Mouse (Mus musculus) embryo, embryonic 9.5 days (tissue): ENCODE measurements around the gene Kpna2.
A peak's percentile ranks its signal among the peaks of the same experiment; 100 is the strongest.
"Not testable (repeated sequence)": the region's sequence is repeated elsewhere in the genome, so short reads cannot be mapped to it uniquely, and the experiment has no call there.

Experiments used
- DNase-seq: peaks from one replicate; pipeline ENCODE4 v3.0.0-alpha.2; 2017; ENCODE audit errors: extremely low spot score

Gene Kpna2

GRCm38 (mm10) chr11:107018606-107019005 is 19.3 kb upstream of the Kpna2 start:
- DNase-seq: no peak

DNA sequence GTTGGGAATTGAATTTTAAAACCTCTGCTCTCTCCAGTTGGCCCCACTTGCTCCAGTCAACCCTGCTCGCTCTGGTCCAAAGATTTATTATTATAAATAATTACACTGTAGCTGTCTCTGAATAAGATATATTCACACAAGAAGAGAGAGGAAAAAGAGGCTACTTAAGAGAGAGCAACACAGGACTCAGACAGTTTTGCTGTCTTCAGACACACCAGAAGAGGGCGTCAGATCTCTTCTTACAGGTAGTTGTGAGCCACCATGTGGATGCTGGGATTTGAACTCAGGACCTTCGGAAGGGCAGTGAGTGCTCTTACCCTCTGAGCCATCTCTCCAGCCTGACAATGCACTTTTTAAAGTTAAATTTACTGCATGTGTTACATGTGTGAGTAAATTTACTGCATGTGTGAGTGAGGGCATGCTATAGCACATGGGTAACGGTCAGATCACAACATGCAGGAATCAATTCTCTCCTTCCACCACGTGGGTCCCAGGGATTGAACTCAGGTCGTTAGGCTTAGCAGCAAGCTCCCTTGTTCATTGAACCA is 18.1 kb upstream of the Kpna2 start:
- no peak for DNase-seq

DNA sequence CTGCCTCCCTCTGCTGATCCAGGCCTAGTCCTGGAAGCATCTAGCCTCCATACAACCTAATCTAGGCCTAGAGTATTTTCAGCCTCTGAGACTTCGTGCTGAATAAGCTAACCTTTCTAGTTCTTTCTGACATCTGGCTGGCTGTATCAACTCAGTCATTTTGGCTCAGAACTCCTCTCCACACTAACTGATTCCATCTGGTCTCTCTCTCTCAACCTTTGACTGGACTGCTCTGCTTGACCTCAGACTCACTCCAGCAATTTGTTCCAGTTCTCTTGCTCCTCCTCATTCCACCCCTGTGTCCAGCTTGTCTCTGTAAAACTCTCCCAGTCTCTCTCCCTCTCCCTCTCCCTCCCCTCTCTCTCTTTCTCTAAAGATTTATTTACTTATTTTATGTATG is 17.6 kb upstream of the Kpna2 start:
- DNase-seq: no peak

DNA sequence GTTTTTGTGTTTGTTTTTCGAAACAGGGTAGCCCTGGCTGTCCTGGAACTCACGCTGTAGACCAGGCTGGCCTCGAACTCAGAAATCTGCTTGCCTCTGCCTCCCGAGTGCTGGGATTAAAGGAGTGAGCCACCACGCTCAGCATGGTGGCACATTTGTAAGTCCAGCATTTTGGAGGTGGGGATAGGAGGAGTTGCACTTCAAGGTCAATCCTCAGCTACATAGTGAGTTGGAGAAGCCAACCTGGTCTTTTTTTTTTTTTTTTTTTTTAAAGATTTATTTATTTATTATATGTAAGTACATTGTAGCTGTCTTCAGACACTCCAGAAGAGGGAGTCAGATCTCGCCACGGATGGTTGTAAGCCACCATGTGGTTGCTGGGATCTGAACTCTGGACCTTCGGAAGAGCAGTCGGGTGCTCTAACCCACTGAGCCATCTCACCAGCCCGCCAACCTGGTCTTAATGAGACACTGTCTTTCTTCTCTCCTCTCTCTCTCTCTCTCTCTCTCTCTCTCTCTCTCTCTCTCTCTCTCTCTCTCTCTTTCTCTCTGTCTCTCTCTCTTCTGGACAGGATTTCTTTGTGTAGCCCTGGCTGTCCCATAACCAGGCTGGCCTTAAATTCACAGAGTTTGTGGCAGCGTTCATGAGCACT is 16.3 kb upstream of the Kpna2 start:
- DNase-seq: not testable (repeated sequence)

DNA sequence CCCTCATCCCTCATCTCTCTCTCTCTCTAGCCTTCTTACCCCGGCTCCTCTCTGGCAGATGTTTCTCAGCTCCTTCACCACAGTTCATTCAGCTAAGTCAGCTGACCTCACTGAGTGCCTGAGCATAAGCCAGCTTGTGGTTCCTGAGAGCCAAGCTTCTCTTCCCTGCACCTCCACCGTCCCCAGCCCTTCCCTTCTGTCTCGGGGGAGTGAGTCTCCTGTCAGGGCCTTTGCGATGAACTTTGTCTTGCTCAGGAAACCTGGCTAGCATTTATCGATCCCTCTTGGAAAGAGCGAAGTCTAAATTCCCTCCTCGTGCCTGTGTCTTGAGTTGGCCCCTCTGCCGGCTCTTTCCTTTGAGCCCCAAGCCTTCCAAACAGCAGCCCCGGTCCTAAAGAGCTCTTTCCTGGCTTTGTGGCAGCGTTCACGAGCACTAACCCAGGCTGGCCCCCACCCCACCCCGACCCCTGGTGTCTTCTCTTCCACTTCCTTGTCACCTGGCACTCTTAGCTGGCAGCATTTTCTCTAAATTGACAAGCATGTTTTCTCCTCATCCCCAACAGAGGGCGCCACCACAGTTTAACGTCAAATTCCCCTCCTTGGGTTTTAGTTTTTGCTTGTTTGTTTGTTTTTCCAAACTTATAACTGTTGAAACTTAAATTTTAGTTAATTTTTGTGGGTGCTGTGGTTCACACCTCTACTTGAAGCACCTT is 15.4 kb upstream of the Kpna2 start:
- DNase-seq: no peak

GRCm38 (mm10) chr11:107014020-107014585 is 14.8 kb upstream of the Kpna2 start:
- no peak for DNase-seq

- DNase-seq: peak; percentile 99
These were observed 13.1 kb upstream of the Kpna2 start for GRCm38 (mm10) chr11:107012324-107013017.

DNA sequence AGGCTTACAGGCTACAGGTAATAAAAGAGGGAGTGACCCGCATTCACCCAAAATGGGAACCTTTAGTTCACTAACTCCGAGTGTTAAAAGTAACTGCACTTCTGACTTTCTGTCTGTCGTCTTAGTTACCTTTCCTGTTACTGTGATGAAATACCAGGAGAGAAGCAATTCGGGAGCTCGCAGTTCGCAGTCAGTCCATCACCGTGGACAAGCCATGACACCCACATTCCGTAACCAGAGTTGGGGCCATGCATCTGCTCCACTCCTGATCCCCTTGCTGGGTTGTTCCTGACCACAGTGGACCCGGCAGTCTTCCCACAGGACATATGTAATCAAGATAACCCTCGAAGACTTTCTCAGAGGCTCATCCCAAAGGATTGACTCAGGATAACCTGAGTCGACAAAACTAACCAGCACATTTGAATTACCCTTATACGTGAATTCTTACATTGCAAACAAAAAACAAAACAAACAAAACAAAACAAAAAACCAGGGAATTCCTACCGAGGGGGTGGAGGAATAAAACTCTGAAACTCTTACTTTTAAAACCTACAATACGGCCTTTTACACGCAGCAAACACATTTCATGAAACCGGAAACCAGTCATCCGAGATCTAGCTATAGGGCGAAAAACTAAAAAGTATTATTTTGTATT is 12.5 kb upstream of the Kpna2 start:
- DNase-seq: no peak

DNA sequence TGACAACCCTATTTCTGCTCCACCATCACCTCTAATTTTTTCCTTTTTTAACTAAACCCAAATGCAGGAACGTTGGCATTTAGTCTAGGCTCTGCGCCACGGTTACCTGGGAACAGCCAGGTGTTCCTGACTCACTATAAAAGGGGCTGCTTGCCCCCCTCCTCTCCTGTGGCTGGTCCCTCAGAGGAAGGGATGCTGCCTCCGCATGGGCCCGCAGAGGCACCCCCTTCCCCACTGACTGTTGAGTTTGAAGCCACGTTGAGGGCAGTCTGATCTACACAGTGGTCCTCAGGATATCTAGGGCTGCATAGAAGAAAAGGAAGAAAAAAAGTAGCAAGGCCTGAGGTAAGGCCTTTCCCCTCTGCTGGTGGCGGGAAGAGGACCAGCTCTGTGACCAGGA is 11.8 kb upstream of the Kpna2 start:
- DNase-seq: no peak

GRCm38 (mm10) chr11:107010447-107010846 is 11.1 kb upstream of the Kpna2 start:
- no peak for DNase-seq

DNA sequence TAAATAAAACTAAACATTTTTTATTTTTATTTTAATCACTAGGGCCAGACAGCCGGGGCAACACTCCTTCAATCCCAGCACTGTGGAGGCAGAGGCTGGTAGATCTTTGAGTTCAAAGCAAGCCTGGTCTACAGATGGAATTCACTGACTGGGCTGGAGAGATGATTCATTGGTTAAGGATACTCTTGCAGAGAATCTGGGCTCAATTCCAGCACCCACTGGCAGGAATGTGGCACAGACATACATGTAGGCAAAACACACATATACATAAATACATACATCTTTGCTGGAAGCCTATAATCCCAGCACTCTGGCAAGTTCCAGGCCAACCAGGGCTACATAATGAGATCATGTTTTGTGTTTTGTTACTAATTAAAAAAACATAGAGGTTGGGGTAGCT is 6.2 kb upstream of the Kpna2 start:
- no peak for DNase-seq

GRCm38 (mm10) chr11:107001760-107002675 is 2.7 kb upstream of the Kpna2 start:
- DNase-seq: peak; percentile 39

DNA sequence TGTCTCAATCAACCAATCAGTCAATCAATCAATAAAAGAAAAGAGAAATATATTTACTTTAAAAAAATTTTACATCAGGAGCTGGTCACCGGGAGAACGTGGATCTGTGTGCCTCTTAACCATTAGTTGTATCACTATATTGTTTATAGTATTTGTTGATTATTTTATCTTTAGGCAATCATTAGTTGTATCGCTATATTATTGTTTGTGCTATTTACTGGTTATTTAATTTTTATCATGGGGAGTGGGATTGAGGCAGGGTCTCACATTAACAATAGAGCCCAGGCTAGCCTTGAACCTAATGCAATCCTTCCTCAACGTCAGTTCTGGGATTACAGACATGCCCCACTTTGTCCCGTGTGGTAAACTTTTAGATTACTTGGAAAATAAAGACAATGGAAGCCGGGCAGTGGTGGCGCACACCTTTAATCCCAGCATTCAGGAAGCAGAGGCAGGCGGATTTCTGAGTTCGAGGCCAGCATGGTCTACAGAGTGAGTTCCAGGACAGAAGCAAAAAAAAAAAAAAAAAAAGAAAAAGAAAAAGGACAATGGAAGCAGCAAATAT is 690 bp upstream of the Kpna2 start:
- no peak for DNase-seq

DNA sequence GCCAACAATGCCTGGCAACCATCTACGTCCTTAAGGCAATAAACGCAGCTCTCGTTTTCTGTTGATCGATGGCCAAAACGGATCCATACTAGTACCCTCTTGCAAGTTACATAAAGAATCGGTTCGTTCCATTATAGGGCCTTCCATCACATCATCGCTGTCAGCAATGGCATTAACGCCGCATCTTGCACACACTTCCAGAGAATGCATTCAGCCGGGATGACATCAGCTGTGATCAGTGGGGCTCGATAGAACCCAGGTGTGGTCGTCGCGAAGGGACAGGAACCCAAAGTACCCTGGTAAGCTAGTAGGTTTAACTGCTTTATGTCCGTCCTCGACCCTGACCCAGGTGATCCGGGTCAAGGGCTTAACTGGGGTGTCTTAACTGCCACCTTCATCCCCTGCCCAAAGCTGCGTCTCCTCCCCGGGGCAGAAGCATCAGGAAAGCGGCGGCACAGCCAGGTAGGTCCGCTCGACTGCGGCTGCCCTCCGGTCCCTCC is 640 bp downstream of the Kpna2 start:
- DNase-seq: peak; percentile 52

DNA sequence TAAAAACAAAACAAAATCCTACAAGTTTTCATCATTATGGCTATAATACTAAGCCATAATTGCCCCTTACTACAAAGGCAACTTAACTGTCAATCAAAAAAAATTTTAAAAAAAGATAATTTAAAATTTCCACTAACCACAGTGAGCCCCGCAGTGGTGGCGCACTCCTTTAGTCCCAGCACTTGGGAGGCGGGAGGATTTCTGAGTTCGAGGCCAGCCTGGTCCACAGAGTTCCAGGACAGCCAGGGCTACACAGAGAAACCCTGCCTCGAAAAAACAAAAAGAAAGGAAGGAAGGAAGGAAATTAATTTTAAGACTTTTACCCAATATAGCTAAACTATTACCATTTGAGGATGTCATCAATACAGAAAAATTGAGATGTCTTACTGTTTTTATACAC is 1.4 kb downstream of the Kpna2 start:
- DNase-seq: no peak

GRCm38 (mm10) chr11:106996492-106996891 is 2.8 kb downstream of the Kpna2 start:
- not testable (repeated sequence) for DNase-seq

GRCm38 (mm10) chr11:106994246-106995085 is 4.9 kb downstream of the Kpna2 start:
- no peak for DNase-seq

DNA sequence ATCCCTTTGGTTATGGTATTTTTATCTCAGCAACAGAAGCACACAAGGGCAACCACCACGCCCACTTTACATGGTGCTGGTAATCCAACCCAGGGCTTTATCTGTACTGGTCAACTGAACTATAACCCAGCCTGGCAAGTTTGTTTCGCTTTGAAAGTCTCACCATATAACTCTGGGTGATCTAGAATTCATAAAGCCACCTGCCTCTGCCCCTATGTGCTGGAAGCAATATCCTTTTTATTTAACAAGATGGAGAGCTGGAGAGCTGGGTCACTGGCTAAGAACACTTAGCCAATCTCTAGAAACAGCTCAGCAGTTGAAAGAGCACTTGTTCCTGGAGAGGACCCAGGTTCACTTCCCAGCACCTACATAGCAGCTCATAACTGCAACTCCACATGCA is 12.0 kb downstream of the Kpna2 start:
- DNase-seq: no peak

DNA sequence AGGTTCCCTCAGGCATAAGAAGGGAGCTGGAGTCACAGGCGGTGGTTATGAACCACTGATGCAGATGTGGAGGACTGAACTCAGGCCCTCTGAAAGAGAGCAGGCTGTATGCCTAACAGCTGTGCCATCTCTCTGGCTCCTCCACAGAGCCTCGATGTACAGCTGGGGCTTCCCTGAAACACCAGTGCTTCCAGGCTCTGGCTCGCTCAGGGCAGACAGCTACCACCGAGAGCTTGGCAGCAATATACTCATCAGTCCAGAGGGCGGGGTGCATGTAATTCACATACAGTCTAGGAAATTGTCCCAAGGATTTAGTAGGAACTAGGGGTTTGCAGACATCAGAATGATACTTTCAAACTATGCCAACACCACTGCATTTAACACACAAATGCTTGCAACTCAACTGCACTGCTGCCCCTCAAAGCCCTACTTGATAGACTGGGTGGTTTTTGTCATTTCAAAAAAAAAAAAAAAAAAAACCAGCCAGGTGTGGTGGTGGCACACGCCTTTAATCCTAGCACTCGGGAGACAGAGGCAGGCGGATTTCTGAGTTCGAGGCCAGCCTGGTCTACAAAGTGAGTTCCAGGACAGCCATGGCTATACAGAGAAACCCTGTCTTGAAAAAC is 13.2 kb downstream of the Kpna2 start:
- not testable (repeated sequence) for DNase-seq
